Mouse (Mus musculus): ENCODE measurements around the gene Capn15. TPM values are rescaled to one million over a fixed set of nuclear protein-coding genes. Genes with fewer than 3 reads are reported as not detected.

Capn15 gene
- polyA plus RNA-seq (2012; fragmentation: generic; extraction: Trizol): 7.2 TPM

DNA sequence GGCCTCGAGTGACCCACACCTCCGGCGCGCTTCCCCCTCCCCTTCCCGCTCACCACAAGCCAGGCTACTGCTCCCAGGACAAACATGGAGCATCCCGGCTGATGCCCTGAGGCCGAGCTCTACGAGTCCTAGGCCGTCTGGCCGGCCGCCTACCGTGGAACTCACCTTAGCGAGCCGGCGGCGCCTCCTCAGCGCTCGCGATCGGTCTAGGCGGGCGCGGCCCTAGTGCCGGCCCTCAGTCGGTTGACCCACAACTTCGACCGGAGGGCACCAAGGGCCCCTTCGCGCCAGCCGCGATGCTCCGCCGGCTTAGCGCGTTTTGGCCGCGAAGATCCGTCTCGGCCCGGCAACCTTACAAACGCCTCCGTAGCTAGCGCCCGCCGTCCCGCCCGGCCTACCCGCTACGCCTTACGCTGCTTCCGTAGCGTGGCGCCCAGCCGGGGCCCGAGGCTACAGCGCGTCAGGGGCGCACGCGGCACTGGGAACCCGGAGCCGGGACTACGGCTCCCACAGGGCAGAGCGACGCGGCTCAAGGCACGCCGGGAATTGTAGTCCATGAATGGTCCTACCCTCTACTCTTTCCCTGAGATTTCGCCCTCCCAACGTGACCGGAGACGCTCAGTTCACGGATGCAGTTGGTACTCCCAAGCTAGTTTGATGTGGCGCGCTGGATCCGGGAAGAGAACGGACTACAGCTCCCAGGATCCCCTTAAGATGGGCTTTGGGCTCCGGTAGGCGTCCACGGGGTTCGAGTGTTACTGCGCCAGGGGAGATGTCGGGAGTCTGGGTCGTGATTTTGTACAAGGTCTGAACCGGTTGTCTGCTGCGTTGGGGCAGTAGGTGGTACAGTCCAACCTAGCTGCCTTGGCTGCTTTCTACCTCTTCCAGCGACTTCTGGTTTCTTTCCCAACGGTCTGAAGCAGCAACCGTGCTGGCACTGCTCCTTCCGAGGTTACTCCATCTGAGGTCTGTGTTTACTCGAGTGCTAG lies at the start of gene Capn15:
TSS of gene Capn15 (minus strand) at position 491 of the 989 bp plus-strand sequence.
- H3K27me3 ChIP-seq (ENCODE audit: control insufficient read depth, insufficient read depth, insufficient read length): no peaks in the 10 kb centered on the region
- H3K4me2 ChIP-seq (ENCODE audit: low read depth): peak within 1 kb of the TSS; percentile 96
- no peak for TF ChIP-seq REST (IDR thresholded peaks at IDR 0.05; ENCODE audit: insufficient read depth, insufficient read length)
- no peak for TF ChIP-seq CEBPB (IDR thresholded peaks at IDR 0.05; ENCODE audit: insufficient read depth, poor library complexity, severe bottlenecking)
- peak; percentile 58 for TF ChIP-seq SRF (IDR thresholded peaks at IDR 0.05; ENCODE audit: control insufficient read depth, insufficient read length, low read depth)
- TF ChIP-seq E2F4 (IDR thresholded peaks at IDR 0.05; ENCODE audit: insufficient read depth): no peak
- no peak for TF ChIP-seq MYOG (IDR thresholded peaks at IDR 0.05; ENCODE audit: control insufficient read depth in 1 of 3, insufficient read depth in 1 of 3, insufficient read length in 2 of 3, low read depth in 2 of 3)
- TF ChIP-seq MYOD1 (IDR thresholded peaks at IDR 0.05; ENCODE audit: control insufficient read depth in 1 of 3, insufficient read length in 2 of 3, low read depth in 2 of 3): no peak
- peak; percentile 84 for TF ChIP-seq POLR2A (IDR thresholded peaks at IDR 0.05; ENCODE audit: insufficient read length, low read depth)
- no peak for TF ChIP-seq MAX (IDR thresholded peaks at IDR 0.05; ENCODE audit: low read depth)
- TF ChIP-seq TCF12 (IDR thresholded peaks at IDR 0.05; ENCODE audit: insufficient read depth, poor library complexity, severe bottlenecking): no peak
- peak; percentile 39 for TF ChIP-seq USF1 (IDR thresholded peaks at IDR 0.05; ENCODE audit: low read depth)
- TF ChIP-seq TCF3 (IDR thresholded peaks at IDR 0.05; ENCODE audit: insufficient read length, low read depth): no peak
- TF ChIP-seq POLR2AphosphoS2 (IDR thresholded peaks at IDR 0.05; ENCODE audit: insufficient read length, low read depth): peak; percentile 80
- H3K36me3 ChIP-seq (ENCODE audit: control insufficient read depth, insufficient read depth): no peaks in the 10 kb centered on the region
- H3ac ChIP-seq (ENCODE audit: control insufficient read depth, insufficient read length): peak within 1 kb of the TSS; percentile 48
- peak within 1 kb of the TSS; percentile 57 for H3K4me3 ChIP-seq
- H3K79me2 ChIP-seq (ENCODE audit: control insufficient read depth, insufficient read depth): peaks cover 25% of the 10 kb centered on the region

DNA sequence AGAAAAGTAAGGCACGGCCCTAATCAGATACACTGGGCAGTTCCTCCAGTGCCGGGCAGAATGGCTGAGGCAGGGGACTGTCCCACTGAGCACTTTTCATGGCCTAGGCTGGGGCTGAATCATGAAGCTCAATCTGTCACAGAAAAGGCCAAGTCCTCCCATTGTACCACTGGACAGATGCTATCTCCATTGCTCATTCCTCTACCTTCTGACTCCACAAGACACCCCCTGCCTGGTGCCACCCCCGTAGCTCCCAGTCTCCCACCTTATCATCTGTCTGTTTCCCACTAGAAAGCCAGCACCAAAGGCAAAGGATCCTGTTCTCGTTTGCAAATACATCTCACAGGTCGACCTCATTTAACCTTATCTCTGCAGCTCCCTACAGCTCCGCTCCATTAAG lies 46.4 kb upstream of the Capn15 start:
- no peaks in the 10 kb centered on the region for H3K79me2 ChIP-seq (ENCODE audit: control insufficient read depth, insufficient read depth)
- no peak overlapping the region for H3K4me3 ChIP-seq
- H3K36me3 ChIP-seq (ENCODE audit: control insufficient read depth, insufficient read depth): peaks cover 7% of the 10 kb centered on the region
- no peak for TF ChIP-seq MYOD1 (IDR thresholded peaks at IDR 0.05; ENCODE audit: control insufficient read depth in 1 of 3, insufficient read length in 2 of 3, low read depth in 2 of 3)
- no peak for TF ChIP-seq E2F4 (IDR thresholded peaks at IDR 0.05; ENCODE audit: insufficient read depth)
- no peak for TF ChIP-seq TCF3 (IDR thresholded peaks at IDR 0.05; ENCODE audit: insufficient read length, low read depth)
- no peak for TF ChIP-seq MAX (IDR thresholded peaks at IDR 0.05; ENCODE audit: low read depth)
- no peak for TF ChIP-seq SRF (IDR thresholded peaks at IDR 0.05; ENCODE audit: control insufficient read depth, insufficient read length, low read depth)
- no peak for TF ChIP-seq POLR2AphosphoS2 (IDR thresholded peaks at IDR 0.05; ENCODE audit: insufficient read length, low read depth)
- no peak for TF ChIP-seq MYOG (IDR thresholded peaks at IDR 0.05; ENCODE audit: control insufficient read depth in 1 of 3, insufficient read depth in 1 of 3, insufficient read length in 2 of 3, low read depth in 2 of 3)
- TF ChIP-seq POLR2A (IDR thresholded peaks at IDR 0.05; ENCODE audit: insufficient read length, low read depth): no peak
- no peak for TF ChIP-seq CEBPB (IDR thresholded peaks at IDR 0.05; ENCODE audit: insufficient read depth, poor library complexity, severe bottlenecking)
- TF ChIP-seq TCF12 (IDR thresholded peaks at IDR 0.05; ENCODE audit: insufficient read depth, poor library complexity, severe bottlenecking): no peak
- TF ChIP-seq USF1 (IDR thresholded peaks at IDR 0.05; ENCODE audit: low read depth): no peak
- no peak for TF ChIP-seq REST (IDR thresholded peaks at IDR 0.05; ENCODE audit: insufficient read depth, insufficient read length)
- H3K27me3 ChIP-seq (ENCODE audit: control insufficient read depth, insufficient read depth, insufficient read length): no peaks in the 10 kb centered on the region
- H3K4me2 ChIP-seq (ENCODE audit: low read depth): no peak overlapping the region
- H3ac ChIP-seq (ENCODE audit: control insufficient read depth, insufficient read length): no peak overlapping the region

DNA sequence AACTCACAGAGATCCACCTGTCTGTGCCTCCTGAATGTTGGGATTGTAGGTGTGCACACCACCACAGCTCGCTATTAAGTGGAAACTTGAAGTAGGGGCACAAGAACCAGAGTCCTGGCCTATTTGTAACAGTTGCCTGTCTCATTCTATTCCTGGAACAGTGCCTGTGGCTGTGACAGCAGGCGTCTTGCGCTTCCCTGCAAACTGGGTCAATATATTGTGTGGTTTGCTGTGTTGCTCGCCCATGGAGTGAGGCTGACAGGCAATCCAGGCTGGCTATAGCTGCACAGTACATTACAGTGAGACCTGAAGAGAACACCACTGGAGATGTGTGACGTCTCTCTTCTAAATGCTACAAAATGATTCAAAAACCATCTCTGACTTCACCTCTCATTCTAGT lies 46.0 kb upstream of the Capn15 start:
- no peaks in the 10 kb centered on the region for H3K27me3 ChIP-seq (ENCODE audit: control insufficient read depth, insufficient read depth, insufficient read length)
- no peak overlapping the region for H3K4me3 ChIP-seq
- no peak overlapping the region for H3ac ChIP-seq (ENCODE audit: control insufficient read depth, insufficient read length)
- TF ChIP-seq SRF (IDR thresholded peaks at IDR 0.05; ENCODE audit: control insufficient read depth, insufficient read length, low read depth) (no peak), REST (IDR thresholded peaks at IDR 0.05; ENCODE audit: insufficient read depth, insufficient read length) (no peak), CEBPB (IDR thresholded peaks at IDR 0.05; ENCODE audit: insufficient read depth, poor library complexity, severe bottlenecking) (no peak), POLR2A (IDR thresholded peaks at IDR 0.05; ENCODE audit: insufficient read length, low read depth) (no peak), TCF3 (IDR thresholded peaks at IDR 0.05; ENCODE audit: insufficient read length, low read depth) (no peak), USF1 (IDR thresholded peaks at IDR 0.05; ENCODE audit: low read depth) (no peak), E2F4 (IDR thresholded peaks at IDR 0.05; ENCODE audit: insufficient read depth) (no peak), MAX (IDR thresholded peaks at IDR 0.05; ENCODE audit: low read depth) (no peak), TCF12 (IDR thresholded peaks at IDR 0.05; ENCODE audit: insufficient read depth, poor library complexity, severe bottlenecking) (no peak), POLR2AphosphoS2 (IDR thresholded peaks at IDR 0.05; ENCODE audit: insufficient read length, low read depth) (no peak), MYOD1 (IDR thresholded peaks at IDR 0.05; ENCODE audit: control insufficient read depth in 1 of 3, insufficient read length in 2 of 3, low read depth in 2 of 3) (no peak), MYOG (IDR thresholded peaks at IDR 0.05; ENCODE audit: control insufficient read depth in 1 of 3, insufficient read depth in 1 of 3, insufficient read length in 2 of 3, low read depth in 2 of 3) (no peak)
- no peaks in the 10 kb centered on the region for H3K79me2 ChIP-seq (ENCODE audit: control insufficient read depth, insufficient read depth)
- H3K4me2 ChIP-seq (ENCODE audit: low read depth): no peak overlapping the region
- peaks cover 7% of the 10 kb centered on the region for H3K36me3 ChIP-seq (ENCODE audit: control insufficient read depth, insufficient read depth)

DNA sequence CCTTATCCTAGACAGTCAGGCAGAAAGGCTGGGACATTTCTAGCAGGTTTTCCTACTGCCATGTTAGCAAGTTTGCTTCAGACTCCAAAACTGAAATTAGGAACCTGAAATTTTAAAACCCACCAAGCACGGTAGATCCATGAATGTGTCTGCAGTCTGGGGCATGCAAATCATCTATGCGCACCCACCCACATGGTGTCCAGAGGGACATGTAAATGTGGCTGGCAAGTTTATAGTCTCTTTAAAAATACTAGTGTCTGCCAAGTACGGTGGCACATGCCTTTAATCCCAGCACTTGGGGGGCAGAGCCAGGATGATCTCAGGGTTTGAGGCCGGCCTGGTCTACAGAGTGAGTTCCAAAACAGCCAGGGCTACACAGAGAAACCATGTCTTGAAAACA lies 42.7 kb upstream of the Capn15 start:
- Histone ChIP-seq H3K36me3 (ENCODE audit: control insufficient read depth, insufficient read depth) (peaks cover 7% of the 10 kb centered on the region), H3K4me2 (ENCODE audit: low read depth) (no peak overlapping the region), H3ac (ENCODE audit: control insufficient read depth, insufficient read length) (no peak overlapping the region), H3K79me2 (ENCODE audit: control insufficient read depth, insufficient read depth) (no peaks in the 10 kb centered on the region), H3K27me3 (ENCODE audit: control insufficient read depth, insufficient read depth, insufficient read length) (no peaks in the 10 kb centered on the region), H3K4me3 (no peak overlapping the region)
- TF ChIP-seq MAX (IDR thresholded peaks at IDR 0.05; ENCODE audit: low read depth) (no peak), POLR2A (IDR thresholded peaks at IDR 0.05; ENCODE audit: insufficient read length, low read depth) (no peak), SRF (IDR thresholded peaks at IDR 0.05; ENCODE audit: control insufficient read depth, insufficient read length, low read depth) (no peak)

Data from myocyte (in vitro differentiated cells).